Mouse (Mus musculus) ES-E14 (cell line): Measurements from ENCODE around the gene Scnn1b. TPM values are rescaled to one million over a fixed set of nuclear protein-coding genes. Genes with fewer than 3 reads are reported as not detected.

Experiments used
- DNase-seq: peaks from one replicate; pipeline ENCODE4 v3.0.0-alpha.2; 2013; ENCODE audit warnings: low read depth, low spot score
- H3K27ac ChIP-seq: 2 replicates; pipeline ENCODE4 v1.5.1; 2012; ENCODE audit warnings: low read depth, mild to moderate bottlenecking, low read length, moderate library complexity, mixed read lengths; ENCODE audit not compliant: poor library complexity, insufficient read depth, severe bottlenecking
- H3K36me3 ChIP-seq: 2 replicates; pipeline ENCODE4 v1.6.1; 2012; ENCODE audit warnings: mild to moderate bottlenecking, low read length, moderate library complexity, mixed read lengths; ENCODE audit not compliant: control insufficient read depth, poor library complexity, insufficient read depth, severe bottlenecking
- H3K4me1 ChIP-seq, 2 experiments: fragments of 150-350 bp in 1 of 2; sonication (generic) in 1 of 2; 2 replicates each; pipeline ENCODE4 v1.6.1; 2012; ENCODE audit warnings: low read length in 2 of 2, mild to moderate bottlenecking in 1 of 2, mixed read lengths in 1 of 2; ENCODE audit not compliant: control insufficient read depth in 2 of 2, insufficient read depth in 2 of 2, poor library complexity in 1 of 2
- H3K4me3 ChIP-seq, 2 experiments: fragments of 150-350 bp in 1 of 2; sonication (generic) in 1 of 2; 2 replicates each; pipeline ENCODE4 v1.5.1; 2012; ENCODE audit warnings: low read length in 2 of 2, low read depth in 1 of 2, mild to moderate bottlenecking in 1 of 2, mixed read lengths in 1 of 2; ENCODE audit not compliant: insufficient read depth in 1 of 2, poor library complexity in 1 of 2, severe bottlenecking in 1 of 2
- H3K9ac ChIP-seq: 2 replicates; pipeline ENCODE4 v1.6.1; 2012; ENCODE audit warnings: low read depth, mild to moderate bottlenecking, low read length, mixed read lengths; ENCODE audit not compliant: poor library complexity, insufficient read depth, severe bottlenecking
- H3K9me3 ChIP-seq: fragments of 150-350 bp; sonication (generic); 2 replicates; pipeline ENCODE4 v1.6.1; 2012; ENCODE audit warnings: low read depth, mild to moderate bottlenecking, low read length; ENCODE audit not compliant: control insufficient read depth, insufficient read depth
- CHD2 ChIP-seq: IDR thresholded peaks from 2 replicates; pipeline ENCODE4 v1.6.1; 2014; ENCODE audit warnings: mild to moderate bottlenecking, low read depth, low read length, inconsistent platforms
- HCFC1 ChIP-seq: IDR thresholded peaks from 2 replicates; pipeline ENCODE4 v1.6.1; 2012; ENCODE audit warnings: low read length, inconsistent platforms, borderline replicate concordance; ENCODE audit not compliant: insufficient read depth
- MAFK ChIP-seq: IDR thresholded peaks from 2 replicates; pipeline ENCODE4 v1.6.1; 2014; ENCODE audit warnings: mild to moderate bottlenecking, low read depth, low read length, inconsistent platforms; ENCODE audit not compliant: insufficient read depth
- ZC3H11A ChIP-seq: IDR thresholded peaks from 2 replicates; pipeline ENCODE4 v1.6.1; 2012; ENCODE audit warnings: low read depth, mild to moderate bottlenecking, inconsistent platforms, low read length, borderline replicate concordance
- ZNF384 ChIP-seq: IDR thresholded peaks from 2 replicates; pipeline ENCODE4 v1.6.1; 2012; ENCODE audit warnings: low read depth, low read length, inconsistent platforms
- in situ Hi-C, 2 experiments: fragments of 600-800 bp; cut with MboI; formaldehyde crosslinking; loops; one replicate each; pipeline ENCODE4 v1.15.1; 2025; ENCODE audit warnings: low sequenced_read_pairs in 2 of 2, inconsistent platforms in 1 of 2; ENCODE audit not compliant: unreplicated experiment in 2 of 2
- total RNA-seq: library from RNA; depleted of rRNA; stranded (reverse); fragments of 300-350 nt; gene quantifications from 2 replicates; pipeline ENCODE4 v1.2.3, GENCODE M21; 2012

Gene Scnn1b
- total RNA-seq, 1 experiment, result 0.22 TPM

- H3K36me3 ChIP-seq, result no peaks in the 10 kb centered on the region
- H3K9me3 ChIP-seq, result no peaks in the 10 kb centered on the region
- H3K27ac ChIP-seq, result no peak overlapping the region
- no peaks in the 10 kb centered on the region for H3K4me1 ChIP-seq
- in situ Hi-C loops, result no loop called here
- no peak for DNase-seq
- no peak overlapping the region for H3K4me3 ChIP-seq
- TF ChIP-seq ZNF384, result no peak
- no peak for TF ChIP-seq ZC3H11A
- TF ChIP-seq MAFK, result no peak
- TF ChIP-seq CHD2, result no peak
- TF ChIP-seq HCFC1, result no peak
- H3K9ac ChIP-seq, result no peak overlapping the region
Observed at GRCm38 (mm10) chr7:121902757-121903411, 38.0 kb downstream of the Scnn1b start.

- H3K9ac ChIP-seq, result no peak overlapping the region
- in situ Hi-C loops, result no loop called here
- H3K27ac ChIP-seq, result no peak overlapping the region
- H3K4me1 ChIP-seq, result no peaks in the 10 kb centered on the region
- TF ChIP-seq CHD2 (no peak), HCFC1 (no peak), ZNF384 (no peak), MAFK (no peak), ZC3H11A (no peak)
- no peak overlapping the region for H3K4me3 ChIP-seq
- no peak for DNase-seq
- no peaks in the 10 kb centered on the region for H3K36me3 ChIP-seq
- H3K9me3 ChIP-seq, result no peaks in the 10 kb centered on the region
Observed at GRCm38 (mm10) chr7:121906879-121907278, 42.0 kb downstream of the Scnn1b start.

- no peaks in the 10 kb centered on the region for H3K9me3 ChIP-seq
- H3K4me1 ChIP-seq, result no peaks in the 10 kb centered on the region; a peak in 1 of 4 replicates
- H3K4me3 ChIP-seq, result no peak overlapping the region
- H3K36me3 ChIP-seq, result no peaks in the 10 kb centered on the region
- H3K27ac ChIP-seq, result no peak overlapping the region
- in situ Hi-C loops, result no loop called here
- TF ChIP-seq MAFK (no peak), ZC3H11A (no peak), CHD2 (no peak), HCFC1 (no peak), ZNF384 (no peak)
- no peak overlapping the region for H3K9ac ChIP-seq
- no peak for DNase-seq
Observed at GRCm38 (mm10) chr7:121912250-121912649, 47.4 kb downstream of the Scnn1b start.

GRCm38 (mm10) chr7:121913944-121914343, 49.1 kb downstream of the Scnn1b start:
- H3K4me1 ChIP-seq, result no peaks in the 10 kb centered on the region; a peak in 1 of 4 replicates
- TF ChIP-seq ZNF384 (no peak), CHD2 (no peak), ZC3H11A (no peak), MAFK (no peak), HCFC1 (no peak)
- H3K27ac ChIP-seq, result no peak overlapping the region
- no peaks in the 10 kb centered on the region for H3K9me3 ChIP-seq
- in situ Hi-C loops, result no loop called here
- no peak for DNase-seq
- H3K9ac ChIP-seq, result no peak overlapping the region
- no peaks in the 10 kb centered on the region for H3K36me3 ChIP-seq
- H3K4me3 ChIP-seq, result no peak overlapping the region

GRCm38 (mm10) chr7:121924361-121924760, 59.5 kb downstream of the Scnn1b start:
- Histone ChIP-seq H3K4me1 (no peaks in the 10 kb centered on the region), H3K9me3 (no peaks in the 10 kb centered on the region), H3K9ac (no peak overlapping the region), H3K4me3 (no peak overlapping the region), H3K36me3 (peaks cover 6% of the 10 kb centered on the region; the same call in 1 of the 2 replicates), H3K27ac (no peak overlapping the region)
- no peak for DNase-seq
- in situ Hi-C loops, result no loop called here
- no peak for TF ChIP-seq ZC3H11A
- no peak for TF ChIP-seq ZNF384
- no peak for TF ChIP-seq HCFC1
- TF ChIP-seq CHD2, result no peak
- TF ChIP-seq MAFK, result no peak
